Mouse (Mus musculus): ENCODE measurements at regions not wholly inside any gene's neighbourhood (a gene's known extent, or its start where the extent isn't known, plus 50 kb on each side); places are given as distances from the start of the nearest gene placed in this dataset.
A peak's percentile ranks its signal among the peaks of the same experiment; 100 is the strongest.

- Histone ChIP-seq H3K79me2 (ENCODE audit: control insufficient read depth, insufficient read depth) (no peaks in the 10 kb centered on the region), H3K36me3 (ENCODE audit: control insufficient read depth, insufficient read depth) (no peaks in the 10 kb centered on the region), H3K4me2 (ENCODE audit: low read depth) (no peak overlapping the region), H3K27me3 (ENCODE audit: control insufficient read depth, insufficient read depth, insufficient read length) (no peaks in the 10 kb centered on the region), H3K4me3 (no peak overlapping the region), H3ac (ENCODE audit: control insufficient read depth, insufficient read length) (no peak overlapping the region)
- TF ChIP-seq MYOD1 (IDR thresholded peaks at IDR 0.05; ENCODE audit: control insufficient read depth in 1 of 3, insufficient read length in 2 of 3, low read depth in 2 of 3) (no peak), CEBPB (IDR thresholded peaks at IDR 0.05; ENCODE audit: insufficient read depth, poor library complexity, severe bottlenecking) (no peak)
These were observed 69.7 kb upstream of the Lama4 start for GRCm38 (mm10) chr10:38895656-38896055.

DNA sequence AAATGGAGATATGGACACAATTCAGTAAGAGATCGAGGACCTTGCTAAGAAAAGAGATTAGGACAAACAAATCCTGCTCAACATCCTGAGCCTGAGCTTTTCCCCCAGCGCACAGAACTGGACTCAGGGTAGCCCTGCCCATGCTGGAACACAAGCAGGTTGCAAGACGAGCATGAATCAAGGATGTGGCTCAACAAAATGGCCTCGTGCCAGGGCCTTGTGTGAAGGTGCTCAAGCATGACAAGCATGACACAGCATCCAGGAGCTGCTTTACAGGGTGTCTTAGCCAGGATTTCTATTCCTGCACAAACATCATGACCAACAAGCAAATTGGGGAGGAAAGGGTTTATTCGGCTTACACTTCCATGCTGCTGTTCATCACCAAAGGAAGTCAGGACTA lies 67.7 kb upstream of the Lama4 start:
- Histone ChIP-seq H3K79me2 (ENCODE audit: control insufficient read depth, insufficient read depth) (no peaks in the 10 kb centered on the region), H3K4me2 (ENCODE audit: low read depth) (no peak overlapping the region), H3K36me3 (ENCODE audit: control insufficient read depth, insufficient read depth) (no peaks in the 10 kb centered on the region), H3ac (ENCODE audit: control insufficient read depth, insufficient read length) (no peak overlapping the region), H3K4me3 (no peak overlapping the region), H3K27me3 (ENCODE audit: control insufficient read depth, insufficient read depth, insufficient read length) (no peaks in the 10 kb centered on the region)
- TF ChIP-seq USF1 (IDR thresholded peaks at IDR 0.05; ENCODE audit: low read depth) (no peak), TCF3 (IDR thresholded peaks at IDR 0.05; ENCODE audit: insufficient read length, low read depth) (no peak), MAX (IDR thresholded peaks at IDR 0.05; ENCODE audit: low read depth) (no peak), CEBPB (IDR thresholded peaks at IDR 0.05; ENCODE audit: insufficient read depth, poor library complexity, severe bottlenecking) (no peak), REST (IDR thresholded peaks at IDR 0.05; ENCODE audit: insufficient read depth, insufficient read length) (no peak), SRF (IDR thresholded peaks at IDR 0.05; ENCODE audit: control insufficient read depth, insufficient read length, low read depth) (no peak), MYOG (IDR thresholded peaks at IDR 0.05; ENCODE audit: control insufficient read depth in 1 of 3, insufficient read depth in 1 of 3, insufficient read length in 2 of 3, low read depth in 2 of 3) (no peak), POLR2A (IDR thresholded peaks at IDR 0.05; ENCODE audit: insufficient read length, low read depth) (no peak)

DNA sequence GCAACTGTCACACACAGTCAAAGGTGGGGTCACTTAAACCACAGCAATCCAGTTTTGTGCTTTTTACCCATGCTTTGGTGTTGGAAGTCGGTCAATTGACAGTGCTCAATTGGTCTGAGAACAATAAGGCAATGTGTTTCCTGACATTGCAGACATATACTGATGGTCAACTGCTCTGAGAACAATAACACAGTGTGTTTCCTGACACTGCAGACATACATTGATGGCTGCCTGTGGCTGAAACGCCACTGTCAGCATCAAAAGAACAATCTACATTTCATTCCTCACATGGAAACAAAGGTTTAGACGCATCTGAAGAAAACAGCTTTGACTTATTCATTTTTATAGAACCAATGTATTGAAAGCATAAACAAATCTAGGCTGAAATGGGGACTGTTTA lies 59.2 kb upstream of the Lama4 start:
- Histone ChIP-seq H3K36me3 (ENCODE audit: control insufficient read depth, insufficient read depth) (no peaks in the 10 kb centered on the region), H3ac (ENCODE audit: control insufficient read depth, insufficient read length) (no peak overlapping the region), H3K79me2 (ENCODE audit: control insufficient read depth, insufficient read depth) (no peaks in the 10 kb centered on the region), H3K4me2 (ENCODE audit: low read depth) (no peak overlapping the region), H3K27me3 (ENCODE audit: control insufficient read depth, insufficient read depth, insufficient read length) (no peaks in the 10 kb centered on the region), H3K4me3 (no peak overlapping the region)
- no peak for TF ChIP-seq E2F4 (IDR thresholded peaks at IDR 0.05; ENCODE audit: insufficient read depth)
- TF ChIP-seq MAX (IDR thresholded peaks at IDR 0.05; ENCODE audit: low read depth) = no peak
- no peak for TF ChIP-seq MYOD1 (IDR thresholded peaks at IDR 0.05; ENCODE audit: control insufficient read depth in 1 of 3, insufficient read length in 2 of 3, low read depth in 2 of 3)
- no peak for TF ChIP-seq TCF3 (IDR thresholded peaks at IDR 0.05; ENCODE audit: insufficient read length, low read depth)
- no peak for TF ChIP-seq MYOG (IDR thresholded peaks at IDR 0.05; ENCODE audit: control insufficient read depth in 1 of 3, insufficient read depth in 1 of 3, insufficient read length in 2 of 3, low read depth in 2 of 3)
- TF ChIP-seq REST (IDR thresholded peaks at IDR 0.05; ENCODE audit: insufficient read depth, insufficient read length) = no peak
- TF ChIP-seq USF1 (IDR thresholded peaks at IDR 0.05; ENCODE audit: low read depth) = no peak
- TF ChIP-seq CEBPB (IDR thresholded peaks at IDR 0.05; ENCODE audit: insufficient read depth, poor library complexity, severe bottlenecking) = no peak
- TF ChIP-seq TCF12 (IDR thresholded peaks at IDR 0.05; ENCODE audit: insufficient read depth, poor library complexity, severe bottlenecking) = no peak
- no peak for TF ChIP-seq POLR2A (IDR thresholded peaks at IDR 0.05; ENCODE audit: insufficient read length, low read depth)

DNA sequence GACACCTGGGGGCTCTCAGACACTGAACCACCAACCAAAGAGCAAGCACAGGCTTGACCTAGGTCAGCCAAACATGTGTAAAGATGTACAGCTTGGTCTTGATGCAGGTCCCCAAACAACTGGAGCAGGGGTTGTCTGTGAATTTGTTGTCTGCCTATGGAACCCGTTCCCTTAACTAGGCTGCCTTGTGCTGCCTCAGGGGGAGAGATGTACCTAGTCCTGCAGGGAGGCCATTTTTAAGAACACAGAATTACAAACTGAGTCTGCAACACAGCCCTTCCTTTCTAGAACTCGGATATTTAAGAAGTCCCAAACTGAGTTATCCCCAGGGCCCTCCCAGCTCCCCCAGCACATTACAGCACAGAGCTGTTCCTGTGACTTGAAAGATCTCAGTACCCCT lies 57.5 kb upstream of the Lama4 start:
- H3ac ChIP-seq (ENCODE audit: control insufficient read depth, insufficient read length) = no peak overlapping the region
- H3K36me3 ChIP-seq (ENCODE audit: control insufficient read depth, insufficient read depth) = no peaks in the 10 kb centered on the region
- no peak for TF ChIP-seq USF1 (IDR thresholded peaks at IDR 0.05; ENCODE audit: low read depth)
- no peaks in the 10 kb centered on the region for H3K27me3 ChIP-seq (ENCODE audit: control insufficient read depth, insufficient read depth, insufficient read length)
- peak overlapping the region; percentile 24 for H3K4me2 ChIP-seq (ENCODE audit: low read depth)
- H3K79me2 ChIP-seq (ENCODE audit: control insufficient read depth, insufficient read depth) = no peaks in the 10 kb centered on the region
- no peak overlapping the region for H3K4me3 ChIP-seq

GRCm38 (mm10) chr10:38908277-38908676 lies 57.0 kb upstream of the Lama4 start:
- H3K4me3 ChIP-seq = no peak overlapping the region
- H3K27me3 ChIP-seq (ENCODE audit: control insufficient read depth, insufficient read depth, insufficient read length) = no peaks in the 10 kb centered on the region
- H3ac ChIP-seq (ENCODE audit: control insufficient read depth, insufficient read length) = no peak overlapping the region
- H3K4me2 ChIP-seq (ENCODE audit: low read depth) = peak overlapping the region; percentile 24
- no peaks in the 10 kb centered on the region for H3K36me3 ChIP-seq (ENCODE audit: control insufficient read depth, insufficient read depth)
- no peak for TF ChIP-seq POLR2AphosphoS2 (IDR thresholded peaks at IDR 0.05; ENCODE audit: insufficient read length, low read depth)
- TF ChIP-seq USF1 (IDR thresholded peaks at IDR 0.05; ENCODE audit: low read depth) = no peak
- TF ChIP-seq MYOG (IDR thresholded peaks at IDR 0.05; ENCODE audit: control insufficient read depth in 1 of 3, insufficient read depth in 1 of 3, insufficient read length in 2 of 3, low read depth in 2 of 3) = no peak
- no peak for TF ChIP-seq E2F4 (IDR thresholded peaks at IDR 0.05; ENCODE audit: insufficient read depth)
- TF ChIP-seq REST (IDR thresholded peaks at IDR 0.05; ENCODE audit: insufficient read depth, insufficient read length) = no peak
- no peak for TF ChIP-seq CEBPB (IDR thresholded peaks at IDR 0.05; ENCODE audit: insufficient read depth, poor library complexity, severe bottlenecking)
- TF ChIP-seq TCF3 (IDR thresholded peaks at IDR 0.05; ENCODE audit: insufficient read length, low read depth) = no peak
- TF ChIP-seq TCF12 (IDR thresholded peaks at IDR 0.05; ENCODE audit: insufficient read depth, poor library complexity, severe bottlenecking) = no peak
- no peaks in the 10 kb centered on the region for H3K79me2 ChIP-seq (ENCODE audit: control insufficient read depth, insufficient read depth)
